Mouse (Mus musculus) layer of hippocampus, postnatal 10 days (tissue): ENCODE results near the gene Pebp1. TPM values are rescaled to one million over a fixed set of nuclear protein-coding genes. Genes with fewer than 3 reads are reported as not detected.

Experiments
- DNase-seq, 2 experiments: peaks; one replicate each; pipeline ENCODE4 v3.0.0; 2021; ENCODE audit warnings: low spot score in 2 of 2
- total RNA-seq, 2 experiments: library from RNA; stranded (reverse); gene quantifications; 2 replicates each; pipeline ENCODE4 v1.2.3; 2021

Pebp1 gene
- total RNA-seq, 2 experiments from 2014 or later: 699 to 737 TPM

- peak; percentile 66 to 68 for DNase-seq
Observed at GRCm38 (mm10) chr5:117241935-117242531, 45.4 kb downstream of the Pebp1 start.

DNA sequence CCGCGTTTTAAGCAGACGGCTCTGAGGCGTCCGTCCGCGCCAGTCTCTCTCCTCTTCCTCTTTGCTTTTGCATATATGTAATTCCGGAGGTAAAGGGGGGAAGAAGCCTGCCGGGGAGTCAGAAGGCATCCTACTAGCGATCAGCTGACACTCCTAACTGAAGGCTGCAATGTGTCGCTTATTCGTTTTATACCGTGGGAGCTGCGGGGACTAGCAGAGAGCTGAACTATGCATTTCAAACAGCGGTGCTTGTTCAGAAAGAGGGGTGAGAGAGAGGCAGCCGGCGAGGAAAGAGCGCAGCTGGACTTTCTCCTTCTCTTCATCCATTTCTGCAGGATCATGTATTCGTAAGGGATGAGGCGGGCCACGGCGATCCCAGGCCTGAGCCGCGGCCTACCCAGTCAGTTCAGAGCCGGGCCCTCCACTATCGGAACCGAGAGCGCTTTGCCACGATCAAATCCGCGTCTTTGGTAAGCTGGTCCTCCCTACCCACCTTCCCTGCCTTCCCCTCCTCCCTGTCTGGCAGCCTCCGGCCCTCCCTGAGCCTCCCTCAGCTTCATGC lies 46.6 kb downstream of the Pebp1 start:
- DNase-seq: peak; percentile 59 to 68

DNA sequence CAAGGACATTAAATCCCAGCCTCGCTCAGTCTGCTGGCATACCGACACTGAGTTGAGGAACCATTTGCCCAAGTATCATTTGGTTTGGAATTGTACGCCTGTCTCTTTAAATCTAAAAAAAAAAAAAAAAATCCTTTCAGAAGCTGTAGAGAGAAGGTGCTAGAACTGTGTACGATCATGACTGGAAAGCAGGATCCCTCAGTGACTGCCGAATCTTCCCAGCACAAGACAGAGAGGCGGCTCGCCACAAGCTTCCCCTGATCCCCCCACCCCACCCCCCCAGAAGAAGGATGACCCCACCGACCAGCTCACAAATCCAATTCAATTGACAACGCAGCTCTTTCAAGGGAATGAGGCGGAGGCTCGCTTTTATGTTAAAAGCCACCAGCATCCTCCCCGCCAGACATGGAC lies 47.1 kb downstream of the Pebp1 start:
- peak in 1 of 2 experiments; percentile 51 for DNase-seq

GRCm38 (mm10) chr5:117239106-117239505 lies 48.3 kb downstream of the Pebp1 start:
- DNase-seq: no peak

DNA sequence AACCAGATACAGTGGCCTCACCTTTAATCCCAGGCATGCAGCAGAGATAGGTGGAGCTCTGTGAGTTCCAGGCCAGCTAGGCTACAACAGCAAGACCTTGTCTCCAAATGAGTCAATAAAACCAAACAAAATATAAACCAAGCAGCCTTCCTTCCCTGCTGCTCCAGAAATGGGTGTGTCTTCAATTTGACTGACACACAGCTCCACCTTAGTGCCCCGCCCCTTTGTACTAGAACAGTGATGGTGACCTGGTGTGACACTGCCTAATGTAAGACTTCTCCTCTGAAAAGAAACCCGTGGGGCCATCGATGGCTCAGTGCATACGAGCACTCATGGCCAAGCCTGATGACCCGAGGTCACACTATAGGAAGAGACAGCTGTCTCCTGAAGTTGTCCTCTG lies 50.9 kb downstream of the Pebp1 start:
- DNase-seq: no peak

Other genes with a start within 250 kb of the Pebp1 start
- gene Suds3, start 171.5 kb downstream of the Pebp1 start, total RNA-seq: 100 to 1,000 TPM in 1 of 2 experiments, 10 to 100 TPM in 1; 96.6 to 101 TPM
- gene Taok3, start 167.5 kb downstream of the Pebp1 start, total RNA-seq: 10 to 100 TPM; 66.3 to 68.3 TPM
- gene Vsig10, start 31.5 kb upstream of the Pebp1 start, total RNA-seq: 1 to 10 TPM; 2.4 to 4.2 TPM
- 100 to 1,000 TPM; 437 to 454 TPM for gene Wsb2, start 69.7 kb upstream of the Pebp1 start, total RNA-seq
- 10 to 100 TPM; 17.7 to 25.1 TPM for gene Rfc5, start 101.4 kb upstream of the Pebp1 start, total RNA-seq
- gene Ksr2, start 126.4 kb upstream of the Pebp1 start, total RNA-seq: 10 to 100 TPM; 33.1 to 34.6 TPM